ENCODE assay signal across 8 mouse cellular contexts in genomic region chr4:149723855-149724731, GRCm38 (mm10). TPM values are rescaled to one million over a fixed set of nuclear protein-coding genes. Genes with fewer than 3 reads are reported as not detected.
DNase-seq lines count a peak whose midpoint lies in the region; ATAC-seq and TF ChIP-seq lines count a peak whose summit lies in the region.

No protein-coding gene starts in this region.

- peak; percentile 24; the same call in 1 of the 2 replicates for ATAC-seq in heart, embryonic 11.5 days (replicated peaks; ENCODE audit: insufficient number of reproducible peaks, low FRiP score, low TSS enrichment)
- ATAC-seq in limb, embryonic 14.5 days (ENCODE audit: low FRiP score, low read depth): 0 out of 2 replicates have a peak, but pooled peaks have one; percentile 10
- peak; percentile 45; the same call in 1 of the 2 replicates for ATAC-seq in neural tube, embryonic 14.5 days (ENCODE audit: low read depth)

- peaks cover 35% of the 10 kb centered on the region for H3K36me3 ChIP-seq in heart, embryonic 11.5 days (ENCODE audit: control insufficient read depth, insufficient read depth, low read length)
- peaks cover 7% of the 10 kb centered on the region for H3K36me3 ChIP-seq in ES-Bruce4 (ENCODE audit: control insufficient read depth, insufficient read depth, low read length, poor library complexity, severe bottlenecking)
- peaks cover 94% of the 10 kb centered on the region for H3K36me3 ChIP-seq in limb, embryonic 14.5 days (ENCODE audit: control insufficient read depth, insufficient read depth, low read length)
- H3K36me3 ChIP-seq in neural tube, embryonic 14.5 days (ENCODE audit: control insufficient read depth, insufficient read depth, low read length): peaks cover 51% of the 10 kb centered on the region

- H3K27me3 ChIP-seq in heart, embryonic 11.5 days (ENCODE audit: control insufficient read depth, insufficient read depth, low read length): no peaks in the 10 kb centered on the region
- no peaks in the 10 kb centered on the region for H3K27me3 ChIP-seq in ES-Bruce4 (ENCODE audit: control insufficient read depth, insufficient read depth, low read length, poor library complexity, severe bottlenecking)
- H3K27me3 ChIP-seq in limb, embryonic 14.5 days (ENCODE audit: control insufficient read depth, insufficient read depth, low read length): no peaks in the 10 kb centered on the region
- no peaks in the 10 kb centered on the region for H3K27me3 ChIP-seq in neural tube, embryonic 14.5 days (ENCODE audit: control insufficient read depth, insufficient read depth, low read length)

- TF ChIP-seq EP300 in ES-Bruce4 (IDR thresholded peaks at IDR 0.05; ENCODE audit: insufficient read depth, low read depth, low read length): no peak

- peak; percentile 94 for TF ChIP-seq CTCF in ES-Bruce4 (IDR thresholded peaks at IDR 0.05; ENCODE audit: low read depth, low read length)

- 74% methylated on average over 17 of the region's 17 CpGs for WGBS in heart, embryonic 11.5 days (ENCODE audit: insufficient replicate concordance)
- 77% methylated on average over 17 of the region's 17 CpGs for WGBS in limb, embryonic 14.5 days
- 71% methylated on average over 17 of the region's 17 CpGs for WGBS in neural tube, embryonic 14.5 days

- no peak overlapping the region for H3K9ac ChIP-seq in heart, embryonic 11.5 days (ENCODE audit: low read depth, low read length)
- no peak overlapping the region for H3K9ac ChIP-seq in ES-Bruce4 (ENCODE audit: low read depth, poor library complexity, severe bottlenecking)
- H3K9ac ChIP-seq in limb, embryonic 14.5 days (ENCODE audit: low read depth, low read length, severe bottlenecking): no peak overlapping the region
- H3K9ac ChIP-seq in neural tube, embryonic 14.5 days (replicated peaks; ENCODE audit: low read depth, low read length): no peak overlapping the region

- no peaks in the 10 kb centered on the region for H3K9me3 ChIP-seq in heart, embryonic 11.5 days (replicated peaks; ENCODE audit: control insufficient read depth, low read length)
- no peaks in the 10 kb centered on the region for H3K9me3 ChIP-seq in ES-Bruce4 (replicated peaks; ENCODE audit: control insufficient read depth, insufficient read depth, low read length, poor library complexity, severe bottlenecking)
- no peaks in the 10 kb centered on the region for H3K9me3 ChIP-seq in limb, embryonic 14.5 days (ENCODE audit: control insufficient read depth, low read length)
- H3K9me3 ChIP-seq in neural tube, embryonic 14.5 days (ENCODE audit: control insufficient read depth, low read length): no peaks in the 10 kb centered on the region

- H3K27ac ChIP-seq in heart, embryonic 11.5 days (ENCODE audit: low read depth, low read length): no peak overlapping the region
- no peak overlapping the region for H3K27ac ChIP-seq in ES-Bruce4 (ENCODE audit: insufficient read depth, low read length)
- no peak overlapping the region for H3K27ac ChIP-seq in limb, embryonic 14.5 days (replicated peaks; ENCODE audit: low read depth, low read length)
- no peak overlapping the region for H3K27ac ChIP-seq in neural tube, embryonic 14.5 days (ENCODE audit: low read depth, low read length)

- TF ChIP-seq POLR2A in ES-Bruce4 (IDR thresholded peaks at IDR 0.05; ENCODE audit: insufficient read depth, low read length): no peak
- no peak for TF ChIP-seq POLR2A in limb, embryonic 14.5 days (IDR thresholded peaks at IDR 0.05; ENCODE audit: borderline replicate concordance, extremely low read depth, insufficient read depth, insufficient read length)

- H3K4me3 ChIP-seq in heart, embryonic 11.5 days (ENCODE audit: low read depth, low read length): no peak overlapping the region
- no peak overlapping the region for H3K4me3 ChIP-seq in ES-Bruce4 (ENCODE audit: low read depth, low read length)
- no peak overlapping the region for H3K4me3 ChIP-seq in limb, embryonic 14.5 days (replicated peaks; ENCODE audit: low read length)
- H3K4me3 ChIP-seq in neural tube, embryonic 14.5 days (ENCODE audit: low read depth, low read length): no peak overlapping the region

- no peak overlapping the region for H3K4me2 ChIP-seq in heart, embryonic 11.5 days
- no peak overlapping the region for H3K4me2 ChIP-seq in limb, embryonic 14.5 days (replicated peaks; ENCODE audit: low read depth, low read length, severe bottlenecking)
- no peak overlapping the region for H3K4me2 ChIP-seq in neural tube, embryonic 14.5 days (ENCODE audit: low read depth, low read length)

- DNase-seq in heart, adult 9 months (ENCODE audit: low spot score in 2 of 2): no peak
- peak; percentile 91 for DNase-seq in cerebellum, adult 9-11 months
- peak; percentile 68 for DNase-seq in heart, postnatal 4 days
- no peak for DNase-seq in limb, embryonic 14.5 days (ENCODE audit: low spot score)
- no peak for DNase-seq in ovary, postnatal 10 days (ENCODE audit: low spot score)

- no peaks in the 10 kb centered on the region for H3K4me1 ChIP-seq in heart, embryonic 11.5 days (ENCODE audit: control insufficient read depth, insufficient read depth, low read length)
- no peaks in the 10 kb centered on the region for H3K4me1 ChIP-seq in ES-Bruce4 (ENCODE audit: control insufficient read depth, insufficient read depth, low read length)
- no peaks in the 10 kb centered on the region for H3K4me1 ChIP-seq in limb, embryonic 14.5 days (ENCODE audit: control insufficient read depth, insufficient read depth, low read length)
- no peaks in the 10 kb centered on the region for H3K4me1 ChIP-seq in neural tube, embryonic 14.5 days (ENCODE audit: control insufficient read depth, insufficient read depth, low read length)

RNA-seq across cellular contexts. Expression of gene Tmem201, which starts 13.8 kb away (rescaled TPM):
- 25.5 and 32.5 TPM in 2 replicates for polyA plus RNA-seq in heart, embryonic 11.5 days (2014; fragmentation: Nextera tagmentation; extraction: Ambion mirVana)
- 29.9 and 33.9 TPM in 2 replicates for polyA plus RNA-seq in ES-Bruce4 (2011; ENCODE audit: insufficient read depth, insufficient read length, low read depth, missing spikeins)
- 10 to 100 TPM; 87.5 to 96.8 TPM for total RNA-seq in heart, postnatal 4 days (2021)
- 59.3 and 80.2 TPM in 2 replicates for polyA plus RNA-seq in limb, embryonic 14.5 days (2012; rRNA removed)
- polyA plus RNA-seq in limb, embryonic 14.5 days (2014; fragmentation: Nextera tagmentation; extraction: Ambion mirVana): 20.4 and 22.1 TPM in 2 replicates
- polyA plus RNA-seq in neural tube, embryonic 14.5 days (2014; fragmentation: Nextera tagmentation; extraction: Ambion mirVana): 32.2 and 35.1 TPM in 2 replicates

RNA-seq across cellular contexts. Expression of gene Pik3cd, which starts 21.7 kb away (rescaled TPM):
- 2.3 and 3.2 TPM in 2 replicates for polyA plus RNA-seq in heart, embryonic 11.5 days (2014; fragmentation: Nextera tagmentation; extraction: Ambion mirVana)
- polyA plus RNA-seq in ES-Bruce4 (2011; ENCODE audit: insufficient read depth, insufficient read length, low read depth, missing spikeins): 13.3 and 13.5 TPM in 2 replicates
- 1 to 10 TPM; 3.1 to 4.5 TPM for total RNA-seq in heart, postnatal 4 days (2021)
- 5.7 and 6.1 TPM in 2 replicates for polyA plus RNA-seq in limb, embryonic 14.5 days (2012; rRNA removed)
- polyA plus RNA-seq in limb, embryonic 14.5 days (2014; fragmentation: Nextera tagmentation; extraction: Ambion mirVana): 5.1 and 5.9 TPM in 2 replicates
- polyA plus RNA-seq in neural tube, embryonic 14.5 days (2014; fragmentation: Nextera tagmentation; extraction: Ambion mirVana): 16.5 and 19.7 TPM in 2 replicates

RNA-seq across cellular contexts. Expression of gene Slc25a33, which starts 50.0 kb away (rescaled TPM):
- 7.4 and 9.4 TPM in 2 replicates for polyA plus RNA-seq in heart, embryonic 11.5 days (2014; fragmentation: Nextera tagmentation; extraction: Ambion mirVana)
- polyA plus RNA-seq in ES-Bruce4 (2011; ENCODE audit: insufficient read depth, insufficient read length, low read depth, missing spikeins): 10.2 and 11.9 TPM in 2 replicates
- 1 to 10 TPM; 8.8 to 9.5 TPM for total RNA-seq in heart, postnatal 4 days (2021)
- polyA plus RNA-seq in limb, embryonic 14.5 days (2012; rRNA removed): 7.7 and 8.2 TPM in 2 replicates
- 10.8 and 11.8 TPM in 2 replicates for polyA plus RNA-seq in limb, embryonic 14.5 days (2014; fragmentation: Nextera tagmentation; extraction: Ambion mirVana)
- polyA plus RNA-seq in neural tube, embryonic 14.5 days (2014; fragmentation: Nextera tagmentation; extraction: Ambion mirVana): 40.3 and 48.4 TPM in 2 replicates

Comparison
In these comparisons a context has a peak if more than half of its experiments do, and no peak if none do; other contexts are left out.
1. DNase-seq: peak in cerebellum, adult 9-11 months (single experiment) and heart, postnatal 4 days (single experiment); none in heart, adult 9 months (0 of 2), limb, embryonic 14.5 days (single experiment) and ovary, postnatal 10 days (single experiment).
2. Peak in every context shown above with its lines, with median percentiles within 50 percentile points of each other: ATAC-seq.